Mouse (Mus musculus) myocyte (in vitro differentiated cells): Measurements from ENCODE around the gene Crebbp.

Experiments used
- MAX ChIP-seq: IDR thresholded peaks from one replicate; pipeline ENCODE4 v1.6.1; 2011; ENCODE audit warnings: low read depth, mild to moderate bottlenecking, control low read depth
- POLR2A ChIP-seq: IDR thresholded peaks from one replicate; pipeline ENCODE4 v1.6.1; 2011; ENCODE audit warnings: low read depth, mild to moderate bottlenecking, control low read depth, moderate library complexity; ENCODE audit not compliant: insufficient read length
- POLR2AphosphoS2 ChIP-seq: IDR thresholded peaks from one replicate; pipeline ENCODE4 v1.6.1; 2011; ENCODE audit warnings: low read depth, control low read depth; ENCODE audit not compliant: insufficient read length
- TCF12 ChIP-seq: IDR thresholded peaks from one replicate; pipeline ENCODE4 v1.6.1; 2011; ENCODE audit warnings: mild to moderate bottlenecking, control low read depth; ENCODE audit not compliant: poor library complexity, insufficient read depth, severe bottlenecking
- USF1 ChIP-seq: IDR thresholded peaks from one replicate; pipeline ENCODE4 v1.6.1; 2011; ENCODE audit warnings: low read depth, mild to moderate bottlenecking, control low read depth, moderate library complexity

GRCm38 (mm10) chr16:4037690-4038089, 176.1 kb downstream of the Crebbp start:
- TF ChIP-seq USF1 (no peak), POLR2A (no peak), POLR2AphosphoS2 (no peak), TCF12 (no peak), MAX (no peak)
